In genomic region chr6:141148417-141149169, GRCm38 (mm10) we compare ENCODE assay signal across 22 mouse cellular contexts.
A peak's percentile ranks its signal among the peaks of the same experiment; 100 is the strongest.
DNase-seq lines count a peak whose midpoint lies in the region; ATAC-seq and TF ChIP-seq lines count a peak whose summit lies in the region.
"Had no signal": no experiment of that assay in that cellular context is flagged by ENCODE, and none has a peak within 500 bp of the region (broad histone marks: within the 10 kb centered on the region; RNA-seq: fewer than 3 reads in every experiment).

No protein-coding gene starts in this region.

- H3K4me3 ChIP-seq in hindbrain, embryonic 16.5 days (ENCODE audit: low read length), result no peak overlapping the region
- no peak overlapping the region for H3K4me3 ChIP-seq in hindbrain, postnatal 0 days (ENCODE audit: low read length)
- no peak overlapping the region for H3K4me3 ChIP-seq in forebrain, postnatal 0 days (ENCODE audit: low read depth, low read length)
- no peak overlapping the region for H3K4me3 ChIP-seq in midbrain, embryonic 14.5 days (replicated peaks; ENCODE audit: low read depth, low read length)
- H3K4me3 ChIP-seq: heart, embryonic 13.5 days; hindbrain, embryonic 15.5 days; limb, embryonic 10.5 days; megakaryocyte, embryonic 14.5 days; myocyte had no signal

- no peaks in the 10 kb centered on the region for H3K27me3 ChIP-seq in hindbrain, embryonic 16.5 days (replicated peaks; ENCODE audit: control insufficient read depth, insufficient read depth, low read length)
- H3K27me3 ChIP-seq in hindbrain, postnatal 0 days (ENCODE audit: insufficient read depth, low read length), result no peaks in the 10 kb centered on the region
- H3K27me3 ChIP-seq in forebrain, postnatal 0 days (ENCODE audit: insufficient read depth, low read length), result no peaks in the 10 kb centered on the region
- H3K27me3 ChIP-seq in midbrain, embryonic 14.5 days (ENCODE audit: control insufficient read depth, insufficient read depth, low read length), result no peaks in the 10 kb centered on the region
- H3K27me3 ChIP-seq: heart, embryonic 13.5 days; hindbrain, embryonic 15.5 days; megakaryocyte, embryonic 14.5 days had no signal

- H3K9me3 ChIP-seq in hindbrain, embryonic 16.5 days (ENCODE audit: control insufficient read depth, low read length), result no peaks in the 10 kb centered on the region
- H3K9me3 ChIP-seq in hindbrain, postnatal 0 days (ENCODE audit: low read length), result no peaks in the 10 kb centered on the region
- H3K9me3 ChIP-seq in forebrain, postnatal 0 days (ENCODE audit: low read length), result no peaks in the 10 kb centered on the region
- no peaks in the 10 kb centered on the region for H3K9me3 ChIP-seq in midbrain, embryonic 14.5 days (ENCODE audit: control insufficient read depth, low read length)
- H3K9me3 ChIP-seq: heart, embryonic 13.5 days; hindbrain, embryonic 15.5 days; limb, embryonic 10.5 days had no signal

- no peak overlapping the region for H3K27ac ChIP-seq in hindbrain, embryonic 16.5 days (ENCODE audit: low read depth, low read length)
- H3K27ac ChIP-seq in hindbrain, postnatal 0 days, result no peak overlapping the region
- H3K27ac ChIP-seq in forebrain, postnatal 0 days (ENCODE audit: low read depth, low read length), result no peak overlapping the region
- no peak overlapping the region for H3K27ac ChIP-seq in midbrain, embryonic 14.5 days (replicated peaks; ENCODE audit: low read depth, low read length)
- H3K27ac ChIP-seq: heart, embryonic 13.5 days; hindbrain, embryonic 15.5 days; limb, embryonic 10.5 days had no signal

- H3K4me2 ChIP-seq in hindbrain, embryonic 16.5 days (ENCODE audit: low read length), result no peak overlapping the region
- no peak overlapping the region for H3K4me2 ChIP-seq in hindbrain, postnatal 0 days (ENCODE audit: low read depth, low read length)
- no peak overlapping the region for H3K4me2 ChIP-seq in forebrain, postnatal 0 days (ENCODE audit: low read depth)
- H3K4me2 ChIP-seq in midbrain, embryonic 14.5 days (ENCODE audit: low read length), result no peak overlapping the region
- H3K4me2 ChIP-seq: heart, embryonic 13.5 days; hindbrain, embryonic 15.5 days had no signal

- peak; percentile 37; the same call in 1 of the 2 replicates for ATAC-seq in hindbrain, embryonic 16.5 days
- no peak for ATAC-seq in hindbrain, postnatal 0 days
- 0 out of 2 replicates have a peak, but pooled peaks have one; percentile 10 for ATAC-seq in forebrain, postnatal 0 days
- ATAC-seq in midbrain, embryonic 14.5 days (ENCODE audit: low FRiP score, low TSS enrichment), result peak; percentile 46; the same call in 1 of the 2 replicates
- ATAC-seq: liver, postnatal 0 days had no signal

- TF ChIP-seq CTCF in hindbrain, postnatal 0 days (IDR thresholded peaks at IDR 0.05; ENCODE audit: low read depth), result no peak
- TF ChIP-seq CTCF in forebrain, postnatal 0 days (IDR thresholded peaks at IDR 0.05; ENCODE audit: low read depth), result no peak

- no peak for DNase-seq in hindbrain, postnatal 0 days (ENCODE audit: low spot score)
- DNase-seq in forebrain, postnatal 0 days, result no peak
- peak; percentile 17 for DNase-seq in midbrain, embryonic 14.5 days
- no peak for DNase-seq in layer of hippocampus, adult 11-12 months (ENCODE audit: low spot score)
- no peak for DNase-seq in gastrocnemius, postnatal 36 days
- no peak for DNase-seq in adrenal gland, adult 8-10 months
- DNase-seq: adrenal gland, adult 2 months; cerebellum, adult 9-11 months; gastrocnemius, postnatal 10 days; heart, adult 18-20 months; heart, postnatal 4 days; kidney, adult 9 months; kidney, postnatal 25 days; liver, postnatal 0 days; lung, postnatal 10 days; right cerebral cortex, postnatal 25 days had no signal

- intact Hi-C loops in gastrocnemius, postnatal 36 days (cut with DNase I), result no loop called here

- H3K36me3 ChIP-seq in hindbrain, embryonic 16.5 days (ENCODE audit: control insufficient read depth, insufficient read depth, low read length), result no peaks in the 10 kb centered on the region
- no peaks in the 10 kb centered on the region for H3K36me3 ChIP-seq in hindbrain, postnatal 0 days (ENCODE audit: insufficient read depth, low read length)
- H3K36me3 ChIP-seq in forebrain, postnatal 0 days (ENCODE audit: insufficient read depth), result no peaks in the 10 kb centered on the region
- H3K36me3 ChIP-seq in midbrain, embryonic 14.5 days (ENCODE audit: control insufficient read depth, insufficient read depth, low read length), result no peaks in the 10 kb centered on the region
- H3K36me3 ChIP-seq: heart, embryonic 13.5 days; hindbrain, embryonic 15.5 days; limb, embryonic 10.5 days had no signal

- H3K4me1 ChIP-seq in hindbrain, embryonic 16.5 days (ENCODE audit: control insufficient read depth, insufficient read depth, low read depth, low read length), result no peaks in the 10 kb centered on the region
- H3K4me1 ChIP-seq in hindbrain, postnatal 0 days (ENCODE audit: insufficient read depth, low read length), result no peaks in the 10 kb centered on the region
- no peaks in the 10 kb centered on the region for H3K4me1 ChIP-seq in forebrain, postnatal 0 days (ENCODE audit: insufficient read depth)
- peaks cover 6% of the 10 kb centered on the region; the same call in 1 of the 2 replicates for H3K4me1 ChIP-seq in midbrain, embryonic 14.5 days (ENCODE audit: control insufficient read depth, insufficient read depth, low read length)
- H3K4me1 ChIP-seq: hindbrain, embryonic 15.5 days; limb, embryonic 10.5 days; megakaryocyte, embryonic 14.5 days had no signal

- 53% methylated on average over 5 of the region's 5 CpGs for WGBS in hindbrain, embryonic 16.5 days
- WGBS in hindbrain, postnatal 0 days, result 42% methylated on average over 5 of the region's 5 CpGs
- WGBS in forebrain, postnatal 0 days, result 38% methylated on average over 5 of the region's 5 CpGs
- WGBS in midbrain, embryonic 14.5 days, result 56% methylated on average over 5 of the region's 5 CpGs

- H3K9ac ChIP-seq in hindbrain, embryonic 16.5 days (ENCODE audit: low read depth, low read length), result no peak overlapping the region
- H3K9ac ChIP-seq in hindbrain, postnatal 0 days (replicated peaks; ENCODE audit: low read length), result no peak overlapping the region
- H3K9ac ChIP-seq in forebrain, postnatal 0 days, result no peak overlapping the region
- no peak overlapping the region for H3K9ac ChIP-seq in midbrain, embryonic 14.5 days (replicated peaks; ENCODE audit: low read length)
- H3K9ac ChIP-seq: heart, embryonic 13.5 days; hindbrain, embryonic 15.5 days; liver, postnatal 0 days had no signal
